Mouse (Mus musculus) liver, embryonic 12.5 days (tissue): Measurements from ENCODE around the gene Pcbp1. TPM values are rescaled to one million over a fixed set of nuclear protein-coding genes. Genes with fewer than 3 reads are reported as not detected.
A peak's percentile ranks its signal among the peaks of the same experiment; 100 is the strongest.

Source experiments
- ATAC-seq: fragments of 200-750 bp; cut with Nextera tagmentation; 2 replicates; pipeline ENCODE4 v1.8.0; 2017; ENCODE audit warnings: moderate number of reproducible peaks, mild to moderate bottlenecking, moderate library complexity
- H3K27ac ChIP-seq: fragments of 300-500 bp; sonication (generic); 2 replicates; pipeline ENCODE4 v1.5.1; 2016; ENCODE audit warnings: mild to moderate bottlenecking
- H3K27me3 ChIP-seq: fragments of 300-500 bp; sonication (generic); replicated peaks from 2 replicates; pipeline ENCODE4 v1.6.1; 2016; ENCODE audit warnings: mild to moderate bottlenecking, moderate library complexity
- H3K36me3 ChIP-seq: fragments of 300-500 bp; sonication (generic); 2 replicates; pipeline ENCODE4 v1.6.1; 2016; ENCODE audit warnings: mild to moderate bottlenecking, moderate library complexity
- H3K4me1 ChIP-seq: fragments of 300-500 bp; sonication (generic); 2 replicates; pipeline ENCODE4 v1.6.1; 2016
- H3K4me2 ChIP-seq: fragments of 300-500 bp; sonication (generic); 2 replicates; pipeline ENCODE4 v1.6.1; 2016; ENCODE audit warnings: mild to moderate bottlenecking, moderate library complexity
- H3K4me3 ChIP-seq: fragments of 300-500 bp; sonication (generic); 2 replicates; pipeline ENCODE4 v1.5.1; 2016; ENCODE audit warnings: mild to moderate bottlenecking, moderate library complexity
- H3K9ac ChIP-seq: fragments of 300-500 bp; sonication (generic); 2 replicates; pipeline ENCODE4 v1.6.1; 2016; ENCODE audit warnings: mild to moderate bottlenecking, moderate library complexity
- H3K9me3 ChIP-seq: fragments of 300-500 bp; sonication (generic); replicated peaks from 2 replicates; pipeline ENCODE4 v1.6.1; 2016; ENCODE audit warnings: mild to moderate bottlenecking, moderate library complexity
- WGBS: fragments of 180-500 bp; shearing (Covaris S2); methylation state at CpG from one replicate; pipeline ENCODE4 v1.1.7; 2016; ENCODE audit not compliant: insufficient replicate concordance; 5-methylcytosine and 5-hydroxymethylcytosine counted together
- polyA plus RNA-seq: library from polyadenylated mRNA; unstranded; fragments of >200 nt; fragmentation: Nextera tagmentation; extraction: Ambion mirVana; gene quantifications from 2 replicates; pipeline ENCODE4 v1.2.1, GENCODE M21; 2016

Pcbp1 gene
- polyA plus RNA-seq, 1 experiment from 2014 or later: 465 TPM

DNA sequence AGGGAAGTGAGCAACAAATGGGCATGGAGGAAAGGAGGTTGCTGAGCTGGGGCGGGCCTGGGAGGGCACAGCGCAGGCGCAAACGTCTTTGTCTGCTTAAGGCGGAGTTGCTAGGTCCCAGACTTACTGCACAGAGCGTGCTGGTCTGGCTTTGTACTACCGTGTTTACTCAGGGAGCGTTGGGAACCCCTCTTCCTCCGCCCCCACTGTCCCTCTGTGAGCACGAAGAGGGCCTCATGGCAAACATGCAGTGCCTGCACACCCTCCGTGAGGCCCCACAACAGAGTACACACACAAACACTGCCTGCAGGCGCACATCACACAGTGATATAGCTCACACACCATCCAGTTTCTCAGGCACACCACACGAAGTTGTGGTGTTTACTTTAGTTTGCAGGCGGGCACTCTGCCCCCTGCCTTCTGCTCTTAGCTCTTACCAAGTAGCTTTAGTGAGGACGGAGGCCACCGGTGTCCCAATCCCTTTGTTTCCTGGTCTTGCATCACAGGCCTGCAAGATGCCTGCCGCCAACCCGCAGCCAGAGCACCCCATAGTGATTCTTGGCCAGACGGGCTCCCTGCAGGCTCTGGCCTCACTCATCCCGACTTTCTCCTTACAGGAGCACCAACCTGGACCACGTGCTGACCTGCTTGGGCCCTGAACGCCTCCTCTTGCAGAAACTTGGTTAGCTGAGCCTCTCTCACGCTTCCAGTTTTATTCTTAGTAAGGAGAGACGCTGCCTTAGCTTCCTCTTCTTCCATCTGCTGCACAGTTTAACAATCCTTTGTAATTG lies 38.6 kb downstream of the Pcbp1 start:
- H3K4me2 ChIP-seq: peak overlapping the region; percentile 64
- H3K4me1 ChIP-seq: peaks cover 20% of the 10 kb centered on the region
- H3K9ac ChIP-seq: peak overlapping the region; percentile 62
- H3K27me3 ChIP-seq: no peaks in the 10 kb centered on the region
- no peaks in the 10 kb centered on the region for H3K36me3 ChIP-seq
- no peaks in the 10 kb centered on the region for H3K9me3 ChIP-seq
- WGBS: 11% methylated on average over 24 of the region's 24 CpGs
- H3K27ac ChIP-seq: peak overlapping the region; percentile 87
- H3K4me3 ChIP-seq: peak overlapping the region; percentile 35
- ATAC-seq: peak; percentile 90

DNA sequence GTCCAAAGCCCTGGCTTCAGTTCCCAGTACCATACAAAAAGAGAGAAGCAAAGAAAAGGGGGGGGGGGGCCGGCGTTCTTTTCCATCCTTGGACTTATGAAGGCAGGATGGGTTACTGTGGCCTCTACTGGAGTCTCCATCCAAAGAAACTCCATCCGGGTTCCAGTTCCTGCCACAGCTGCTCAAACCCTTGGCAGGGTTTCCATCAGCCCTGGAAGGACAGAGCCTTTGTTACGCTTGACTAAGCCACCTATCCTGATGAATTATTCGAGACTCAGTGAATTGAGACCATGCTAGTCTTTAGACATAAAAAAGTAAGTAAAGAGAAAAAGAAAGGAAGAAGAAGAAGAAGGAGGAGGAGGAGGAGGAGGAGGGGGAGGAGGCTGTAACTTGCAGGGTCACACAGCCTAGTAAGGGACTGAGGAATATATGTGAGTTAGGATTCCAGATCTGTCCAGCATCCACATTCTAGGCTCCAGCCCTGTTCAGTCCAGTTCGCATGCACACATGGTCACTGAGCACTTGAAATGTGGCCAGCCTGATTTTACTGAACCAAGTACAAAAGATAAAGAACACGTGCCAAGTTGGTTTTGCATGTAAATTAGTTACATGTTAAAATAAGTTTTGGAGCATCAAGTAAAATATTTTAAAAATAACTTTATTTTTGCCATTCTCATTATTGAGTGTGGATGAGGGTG lies 40.0 kb downstream of the Pcbp1 start:
- no peak overlapping the region for H3K4me3 ChIP-seq
- H3K36me3 ChIP-seq: no peaks in the 10 kb centered on the region
- no peaks in the 10 kb centered on the region for H3K27me3 ChIP-seq
- H3K4me2 ChIP-seq: no peak overlapping the region
- H3K4me1 ChIP-seq: peaks cover 21% of the 10 kb centered on the region
- no peak overlapping the region for H3K27ac ChIP-seq
- H3K9me3 ChIP-seq: no peaks in the 10 kb centered on the region
- 66% methylated on average over 7 of the region's 7 CpGs for WGBS
- no peak for ATAC-seq
- no peak overlapping the region for H3K9ac ChIP-seq

- Histone ChIP-seq H3K36me3 (no peaks in the 10 kb centered on the region), H3K9me3 (no peaks in the 10 kb centered on the region), H3K4me3 (no peak overlapping the region), H3K9ac (no peak overlapping the region), H3K4me2 (no peak overlapping the region), H3K27me3 (no peaks in the 10 kb centered on the region), H3K27ac (no peak overlapping the region), H3K4me1 (peaks cover 35% of the 10 kb centered on the region)
- ATAC-seq: no peak
- 59% methylated on average over 5 of the region's 5 CpGs for WGBS
These were observed 44.2 kb downstream of the Pcbp1 start for GRCm38 (mm10) chr6:86481871-86482270.

- Histone ChIP-seq H3K9ac (peak overlapping the region; percentile 56; the same call in 1 of the 2 replicates), H3K4me2 (peak overlapping the region; percentile 44), H3K27ac (peak overlapping the region; percentile 55), H3K4me1 (peaks cover 40% of the 10 kb centered on the region), H3K9me3 (no peaks in the 10 kb centered on the region), H3K4me3 (no peak overlapping the region), H3K27me3 (no peaks in the 10 kb centered on the region), H3K36me3 (no peaks in the 10 kb centered on the region)
- ATAC-seq: no peak
- 31% methylated on average over 9 of the region's 9 CpGs for WGBS
These were observed 45.8 kb downstream of the Pcbp1 start for GRCm38 (mm10) chr6:86480189-86480831.

GRCm38 (mm10) chr6:86479816-86480188 lies 46.3 kb downstream of the Pcbp1 start:
- no peak for ATAC-seq
- H3K27ac ChIP-seq: peak overlapping the region; percentile 55
- no peak overlapping the region for H3K4me2 ChIP-seq
- H3K4me1 ChIP-seq: peaks cover 44% of the 10 kb centered on the region
- H3K36me3 ChIP-seq: no peaks in the 10 kb centered on the region; the same call in 1 of the 2 replicates
- no peak overlapping the region for H3K9ac ChIP-seq
- H3K9me3 ChIP-seq: no peaks in the 10 kb centered on the region
- no peaks in the 10 kb centered on the region for H3K27me3 ChIP-seq
- no peak overlapping the region for H3K4me3 ChIP-seq

DNA sequence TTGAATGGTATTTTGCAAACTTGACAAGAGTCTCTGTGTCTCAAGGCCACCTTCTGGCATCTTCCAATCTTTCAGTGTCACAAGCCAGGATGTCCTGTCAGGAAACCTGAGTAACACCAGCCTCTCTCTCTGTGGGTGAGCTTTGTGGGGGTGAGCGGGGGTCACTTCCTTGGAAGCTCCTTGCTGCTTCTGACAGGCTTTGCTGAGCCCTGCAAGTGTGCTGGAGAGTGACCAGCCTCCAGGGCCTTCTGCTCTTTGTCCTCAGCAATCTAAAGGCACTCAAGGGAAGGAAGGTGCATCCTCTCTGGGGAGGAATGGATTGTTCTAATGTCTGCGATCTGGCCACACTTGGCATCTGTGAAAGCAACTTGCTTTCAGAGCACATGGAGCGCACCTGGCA lies 46.8 kb downstream of the Pcbp1 start:
- 57% methylated on average over 3 of the region's 3 CpGs for WGBS
- H3K4me3 ChIP-seq: no peak overlapping the region
- H3K4me1 ChIP-seq: peaks cover 48% of the 10 kb centered on the region
- no peak overlapping the region; the same call in 1 of the 2 replicates for H3K27ac ChIP-seq
- no peak overlapping the region for H3K4me2 ChIP-seq
- no peaks in the 10 kb centered on the region for H3K9me3 ChIP-seq
- no peak for ATAC-seq
- no peaks in the 10 kb centered on the region; the same call in 1 of the 2 replicates for H3K36me3 ChIP-seq
- H3K27me3 ChIP-seq: no peaks in the 10 kb centered on the region
- H3K9ac ChIP-seq: no peak overlapping the region

DNA sequence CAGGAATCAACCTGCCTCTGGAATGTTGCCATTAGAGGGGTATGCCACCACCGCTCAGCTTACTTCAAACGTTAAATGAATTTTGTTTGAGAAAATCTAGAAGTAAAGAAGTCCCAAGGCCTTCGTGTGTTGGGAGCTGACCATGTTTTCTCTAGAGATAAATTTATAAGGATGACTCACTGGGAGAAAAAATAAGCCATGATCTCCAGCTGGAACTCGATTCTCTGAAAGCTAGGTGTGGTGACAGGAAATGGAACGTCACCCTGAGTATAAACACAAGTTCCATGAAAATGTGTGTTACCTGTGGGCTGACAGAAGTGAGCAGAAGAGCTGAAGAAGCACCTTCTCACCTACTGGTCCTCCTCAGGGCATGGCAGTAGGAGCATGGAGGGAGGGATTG lies 49.2 kb downstream of the Pcbp1 start:
- Histone ChIP-seq H3K27ac (no peak overlapping the region), H3K4me3 (no peak overlapping the region), H3K9me3 (no peaks in the 10 kb centered on the region), H3K36me3 (no peaks in the 10 kb centered on the region; the same call in 1 of the 2 replicates), H3K27me3 (no peaks in the 10 kb centered on the region), H3K4me1 (peaks cover 66% of the 10 kb centered on the region), H3K4me2 (no peak overlapping the region), H3K9ac (no peak overlapping the region)
- WGBS: 65% methylated on average over 5 of the region's 5 CpGs
- no peak for ATAC-seq

- WGBS: 69% methylated on average over 9 of the region's 9 CpGs
- ATAC-seq: no peak
- Histone ChIP-seq H3K4me3 (no peak overlapping the region), H3K9ac (no peak overlapping the region), H3K27ac (peak overlapping the region; percentile 50; the same call in 1 of the 2 replicates), H3K27me3 (no peaks in the 10 kb centered on the region), H3K4me1 (peaks cover 72% of the 10 kb centered on the region), H3K4me2 (no peak overlapping the region), H3K9me3 (no peaks in the 10 kb centered on the region), H3K36me3 (peaks cover 1% of the 10 kb centered on the region; the same call in 1 of the 2 replicates)
These were observed 50.5 kb downstream of the Pcbp1 start for GRCm38 (mm10) chr6:86475462-86476167.

- Histone ChIP-seq H3K9me3 (no peaks in the 10 kb centered on the region), H3K36me3 (peaks cover 10% of the 10 kb centered on the region), H3K4me3 (no peak overlapping the region), H3K4me2 (no peak overlapping the region), H3K4me1 (peaks cover 63% of the 10 kb centered on the region), H3K9ac (no peak overlapping the region), H3K27me3 (no peaks in the 10 kb centered on the region), H3K27ac (peak overlapping the region; percentile 50; the same call in 1 of the 2 replicates)
- ATAC-seq: no peak
These were observed 51.4 kb downstream of the Pcbp1 start for GRCm38 (mm10) chr6:86474646-86475181.
